Mouse (Mus musculus) central nervous system, embryonic 18 days (tissue): ENCODE measurements around the gene Vmn1r101. TPM values are rescaled to one million over a fixed set of nuclear protein-coding genes. Genes with fewer than 3 reads are reported as not detected.

Experiments
- polyA plus RNA-seq: library from polyadenylated mRNA; depleted of rRNA; stranded (reverse); fragments of >200 nt; gene quantifications from 2 replicates; pipeline ENCODE4 v1.2.3, GENCODE M21; 2012; rRNA removed

Vmn1r101 gene
- polyA plus RNA-seq = not detected in 2 replicates

GRCm38 (mm10) chr7:20442493-20442892 is at the start of gene Vmn1r101:
TSS of gene Vmn1r101 (minus strand) at chr7:20442593.

GRCm38 (mm10) chr7:20474825-20475224 is 32.4 kb upstream of the Vmn1r101 start, which contains the start of gene Gm10670:
TSS of gene Gm10670 (minus strand) at chr7:20474925.

DNA sequence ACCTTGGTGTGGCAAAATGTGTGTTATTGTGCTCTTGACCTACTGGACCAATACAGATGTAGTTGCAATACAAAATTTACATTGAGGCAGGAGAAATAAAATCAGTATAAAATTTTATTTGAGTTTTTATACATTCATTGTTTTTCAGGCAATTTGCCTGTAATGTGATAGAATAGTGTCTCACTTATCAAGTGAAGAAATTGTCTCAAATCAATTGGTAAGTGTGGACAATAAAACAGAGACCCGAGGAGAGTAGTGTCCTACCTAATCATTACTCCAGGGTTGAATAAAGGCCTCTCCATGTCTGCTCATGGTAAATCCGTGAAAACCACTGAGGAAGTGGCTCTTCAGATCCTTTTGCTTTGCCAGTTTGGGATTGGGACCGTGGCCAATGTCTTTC is 24.8 kb downstream of the Vmn1r101 start, which contains the start of gene Vmn1r100:
Gene Vmn1r100 (plus strand): TSS at position 301 of the 400 bp plus-strand sequence.

Other genes with a start within 250 kb of the Vmn1r101 start
- not detected in 2 replicates for gene Vmn1r95, start 248.9 kb downstream of the Vmn1r101 start, polyA plus RNA-seq
- gene Gm6164, start 237.0 kb downstream of the Vmn1r101 start, polyA plus RNA-seq = not detected in 2 replicates
- not detected in 2 replicates for gene Gm4498, start 208.8 kb downstream of the Vmn1r101 start, polyA plus RNA-seq
- gene Gm5890, start 179.8 kb downstream of the Vmn1r101 start, polyA plus RNA-seq = not detected in 2 replicates
- gene Gm4133, start 108.5 kb downstream of the Vmn1r101 start, polyA plus RNA-seq = not detected in 2 replicates
- gene Gm5728, start 67.2 kb downstream of the Vmn1r101 start, polyA plus RNA-seq = not detected in 2 replicates
- not detected in 2 replicates for gene Vmn1r100, start 24.7 kb downstream of the Vmn1r101 start, polyA plus RNA-seq
- not detected in 2 replicates for gene Gm10670, start 32.3 kb upstream of the Vmn1r101 start, polyA plus RNA-seq
- not detected in 2 replicates for gene Vmn1r103, start 67.9 kb upstream of the Vmn1r101 start, polyA plus RNA-seq
- not detected in 2 replicates for gene Vmn1r104, start 91.2 kb upstream of the Vmn1r101 start, polyA plus RNA-seq
- gene Gm5726, start 103.2 kb upstream of the Vmn1r101 start, polyA plus RNA-seq = not detected in 2 replicates
- not detected in 2 replicates for gene Gm4141, start 133.6 kb upstream of the Vmn1r101 start, polyA plus RNA-seq
- gene Gm4513, start 156.4 kb upstream of the Vmn1r101 start, polyA plus RNA-seq = not detected in 2 replicates
- gene Vmn1r107, start 226.3 kb upstream of the Vmn1r101 start, polyA plus RNA-seq = not detected in 2 replicates